Mouse (Mus musculus): ENCODE measurements around the gene Vmn2r58. TPM values are rescaled to one million over a fixed set of nuclear protein-coding genes. Genes with fewer than 3 reads are reported as not detected.
"Not testable (repeated sequence)": the region's sequence is repeated elsewhere in the genome, so short reads cannot be mapped to it uniquely, and the experiment has no call there.

The Vmn2r58 gene
- polyA plus RNA-seq (2012; fragmentation: generic; extraction: Trizol), result not detected
- long read RNA-seq, experiment 1, result 0 reads
- long read RNA-seq, experiment 2, result 0 reads

GRCm38 (mm10) chr7:41872612-41873011 is at the start of gene Vmn2r58:
Gene Vmn2r58, minus strand, starts transcription at chr7:41872712.
- not testable (repeated sequence) for H3K79me2 ChIP-seq (ENCODE audit: control insufficient read depth, insufficient read depth); H3K27me3 ChIP-seq (ENCODE audit: control insufficient read depth, insufficient read depth, insufficient read length); H3K79me3 ChIP-seq (ENCODE audit: low read depth); H3ac ChIP-seq (ENCODE audit: control insufficient read depth, insufficient read length, low read depth); H3K4me3 ChIP-seq (ENCODE audit: insufficient read depth, poor library complexity, severe bottlenecking); H3K36me3 ChIP-seq (ENCODE audit: control insufficient read depth, insufficient read depth)

Other genes starting within 250 kb of the Vmn2r58 start
- 1.5 TPM for gene Zfp788, start 239.5 kb downstream of the Vmn2r58 start, polyA plus RNA-seq (2012; fragmentation: generic; extraction: Trizol)
- gene Vmn2r59, start 186.3 kb upstream of the Vmn2r58 start, polyA plus RNA-seq (2012; fragmentation: generic; extraction: Trizol), result not detected
- not detected for gene Vmn2r60, start 235.1 kb upstream of the Vmn2r58 start, polyA plus RNA-seq (2012; fragmentation: generic; extraction: Trizol)